Mouse (Mus musculus) liver, embryonic 14 days (tissue): ENCODE measurements around the gene 4931422A03Rik. TPM values are rescaled to one million over a fixed set of nuclear protein-coding genes. Genes with fewer than 3 reads are reported as not detected.

ENCODE experiments used
- polyA plus RNA-seq: library from polyadenylated mRNA; depleted of rRNA; stranded (reverse); fragments of >200 nt; gene quantifications from 2 replicates; pipeline ENCODE4 v1.2.3, GENCODE M21; 2012; rRNA removed

The 4931422A03Rik gene
- 0.32 TPM in 1 of 2 replicates, not detected in the other for polyA plus RNA-seq

DNA sequence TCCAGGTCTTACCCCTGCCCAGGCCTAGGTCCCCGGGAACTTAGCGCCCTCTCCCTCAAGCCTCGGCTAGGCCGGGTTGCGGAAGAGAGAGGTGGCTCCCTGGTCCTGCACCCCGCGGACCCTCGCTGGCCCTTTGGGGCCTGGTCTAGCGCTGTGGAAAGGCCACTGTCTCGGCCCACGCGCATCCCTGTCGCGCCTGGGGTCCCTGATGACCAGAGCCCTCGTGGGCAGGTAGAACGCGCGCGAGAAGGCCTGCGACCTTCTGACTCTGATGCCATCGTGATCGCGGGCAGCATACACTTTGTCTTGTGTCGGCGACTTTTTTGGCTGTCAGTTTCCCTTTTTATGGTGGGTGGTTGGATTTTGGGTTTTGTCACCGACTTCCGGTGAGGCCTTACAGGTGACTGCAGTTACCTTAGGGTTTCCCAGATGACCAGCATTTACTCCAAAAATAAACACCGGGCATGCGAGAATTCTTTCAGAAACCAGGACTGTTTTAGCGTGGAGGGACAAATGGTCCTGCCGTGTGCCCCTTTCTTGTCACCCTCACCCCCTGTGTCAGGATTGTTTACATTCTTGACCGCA, at the start of gene 4931422A03Rik:
4931422A03Rik (minus strand) TSS at position 223 of the 585 bp plus-strand sequence.

DNA sequence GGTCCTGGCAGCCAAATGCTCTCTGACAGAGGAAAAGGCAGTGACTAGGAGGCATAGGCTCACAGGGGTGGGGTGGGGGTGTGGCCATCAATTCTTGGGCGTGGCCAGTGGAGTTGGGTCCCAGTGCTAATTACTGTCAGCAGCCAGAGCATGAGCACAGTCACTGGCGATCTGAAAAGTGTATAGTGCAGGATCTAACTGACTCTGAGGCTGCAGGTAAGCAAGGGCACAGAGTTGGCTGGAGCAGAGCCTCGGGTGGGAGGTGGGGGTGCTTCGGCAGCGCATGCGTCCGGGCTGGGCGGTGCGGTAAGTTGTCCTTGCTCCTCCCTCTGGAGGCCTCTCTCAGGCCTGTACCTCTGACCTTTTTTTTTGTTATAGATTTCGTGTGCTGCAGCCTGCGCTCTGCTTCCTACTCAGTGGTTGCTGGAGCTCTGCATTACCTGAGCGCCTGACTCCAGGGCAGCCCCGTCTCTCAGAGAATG, 41.6 kb upstream of the 4931422A03Rik start, which contains the start of gene Cd59b:
Cd59b (plus strand) TSS at position 146 of the 482 bp plus-strand sequence.

DNA sequence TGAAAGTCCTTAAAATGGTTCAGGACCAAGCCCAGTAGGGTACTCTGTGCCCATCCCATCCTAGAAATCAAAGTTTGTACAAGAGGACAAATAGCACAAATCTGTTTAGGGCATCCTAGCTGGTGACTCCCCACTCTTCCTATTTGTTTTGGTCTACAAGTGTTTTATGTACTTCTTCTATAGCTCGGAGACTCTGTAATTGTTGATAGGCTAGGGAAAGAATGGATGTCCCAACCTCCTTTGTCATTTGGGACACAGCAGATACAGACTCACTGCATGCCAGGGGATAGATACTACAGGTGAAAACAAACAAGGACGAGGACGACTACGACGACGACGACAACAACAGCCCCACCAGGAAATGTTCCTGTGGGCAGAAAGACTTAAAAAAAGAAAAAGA, 40.3 kb upstream of the 4931422A03Rik start, which contains the start of gene Gm10799:
Gm10799 (minus strand) TSS at position 101 of the 400 bp plus-strand sequence.

DNA sequence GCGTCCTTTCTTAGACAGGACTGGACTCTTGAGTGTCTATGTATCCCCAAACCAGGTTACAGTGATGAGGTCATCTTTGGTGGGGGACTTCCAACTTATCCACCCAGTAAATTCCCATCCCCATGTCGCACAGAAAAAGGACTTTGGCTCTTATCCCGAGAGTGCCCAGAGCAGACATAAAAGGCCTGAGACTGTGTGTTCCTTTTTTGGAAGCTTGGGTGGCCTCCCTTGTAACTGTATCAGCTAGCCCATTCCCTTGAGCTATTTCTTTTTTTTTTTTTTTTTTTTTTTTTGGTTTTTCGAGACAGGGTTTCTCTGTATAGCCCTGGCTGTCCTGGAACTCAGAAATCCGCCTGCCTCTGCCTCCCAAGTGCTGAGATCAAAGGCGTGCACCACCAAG, 37.4 kb upstream of the 4931422A03Rik start, which contains the start of gene Gm10912:
Gm10912 (plus strand) TSS at position 301 of the 400 bp plus-strand sequence.

DNA sequence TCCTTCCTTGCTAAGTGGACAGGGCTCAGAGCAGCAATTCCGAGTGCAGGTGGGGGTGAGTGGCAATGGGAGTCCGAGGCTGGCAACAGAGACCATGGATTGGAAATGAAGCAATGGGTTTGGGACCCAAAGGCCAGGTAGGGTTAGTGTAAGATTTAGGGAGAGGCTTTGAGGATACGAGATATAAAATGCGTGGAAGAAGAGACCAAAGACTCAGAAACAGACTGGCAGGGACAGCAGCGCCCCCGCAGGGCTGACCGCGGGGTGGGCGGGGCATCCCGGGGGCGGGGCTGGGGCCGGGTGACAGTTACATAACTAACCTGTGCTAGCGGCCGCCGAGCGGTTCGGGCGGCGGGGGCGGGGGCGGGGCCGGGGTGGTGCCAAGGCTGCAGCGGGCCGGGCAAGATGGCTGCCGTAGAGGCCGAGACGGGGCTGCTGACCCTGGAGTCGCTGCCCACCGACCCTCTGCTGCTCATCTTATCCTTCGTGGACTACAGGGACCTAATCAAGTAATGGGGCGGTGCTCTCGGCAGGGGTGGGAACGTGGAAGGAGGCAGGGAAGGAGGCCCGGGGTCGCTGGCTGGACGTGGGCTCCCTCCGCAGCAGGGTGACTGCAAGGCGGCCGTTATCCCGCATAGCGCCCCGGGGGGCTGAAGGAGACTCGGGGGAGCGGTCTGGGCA, 563 bp downstream of the 4931422A03Rik start, which contains the start of gene Fbxo3:
Fbxo3 (plus strand) TSS at position 264 of the 681 bp plus-strand sequence.

DNA sequence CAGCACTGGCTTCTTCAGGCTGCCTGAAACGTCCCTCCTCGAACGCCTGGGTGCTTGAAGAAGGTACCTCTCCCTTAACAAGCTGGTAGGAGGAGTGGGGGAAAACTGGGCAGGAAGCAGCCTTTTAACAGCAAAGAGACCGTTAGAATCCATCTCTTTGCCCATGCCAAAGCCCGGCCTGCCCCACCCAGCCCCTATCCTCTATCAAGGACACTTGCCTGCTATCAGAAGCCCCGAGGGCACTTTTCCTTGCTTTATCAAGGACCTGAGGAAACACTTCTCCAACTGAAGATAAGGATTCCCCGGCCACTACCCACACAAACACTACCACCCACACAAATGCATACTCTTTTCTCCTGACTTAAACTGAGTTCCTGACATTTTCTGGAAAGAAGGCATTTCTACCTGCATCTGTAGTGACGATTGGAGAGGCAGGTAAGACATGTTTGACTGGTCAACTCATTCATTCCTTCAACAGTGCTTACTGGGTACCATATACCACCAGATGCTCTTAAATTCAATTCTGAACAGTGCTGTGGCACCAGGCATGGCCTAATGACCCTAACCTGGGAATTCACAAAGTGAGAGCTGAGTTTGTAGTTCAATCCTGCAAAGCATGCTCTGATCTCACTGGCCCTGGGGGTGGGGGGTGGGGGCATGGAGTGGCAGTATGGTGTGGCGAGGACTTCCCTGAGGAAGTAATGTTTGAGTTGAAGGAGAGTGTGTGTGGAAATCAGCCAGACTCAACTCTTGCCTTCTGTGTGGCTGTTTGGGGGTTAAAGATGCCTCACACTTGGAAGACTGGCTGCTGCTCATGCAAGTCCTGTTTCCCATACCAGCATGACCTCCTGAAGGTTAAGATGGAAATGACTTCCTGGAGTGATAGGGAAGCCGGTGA, 70.3 kb downstream of the 4931422A03Rik start, which contains the start of gene Lmo2:
Lmo2 (plus strand) TSS at position 338 of the 898 bp plus-strand sequence.

Other genes with a start within 250 kb of the 4931422A03Rik start
- 67.7 and 83.8 TPM in 2 replicates for gene Caprin1, start 230.7 kb downstream of the 4931422A03Rik start, polyA plus RNA-seq
- 145 and 161 TPM in 2 replicates for gene Lmo2, start 70.4 kb downstream of the 4931422A03Rik start, polyA plus RNA-seq
- gene Fbxo3, start 640 bp downstream of the 4931422A03Rik start, polyA plus RNA-seq, result 29.7 and 34.0 TPM in 2 replicates
- 0.05 and 0.09 TPM in 2 replicates for gene Gm10912, start 37.5 kb upstream of the 4931422A03Rik start, polyA plus RNA-seq
- gene Gm10799, start 40.2 kb upstream of the 4931422A03Rik start, polyA plus RNA-seq, result not detected in 2 replicates
- gene Cd59b, start 41.5 kb upstream of the 4931422A03Rik start, polyA plus RNA-seq, result 6.8 and 8.0 TPM in 2 replicates
- 40.5 and 50.9 TPM in 2 replicates for gene Cd59a, start 67.4 kb upstream of the 4931422A03Rik start, polyA plus RNA-seq
- gene A930018P22Rik, start 94.4 kb upstream of the 4931422A03Rik start, polyA plus RNA-seq, result 0.19 and 0.20 TPM in 2 replicates